Mouse (Mus musculus) heart, postnatal 0 days (tissue): ENCODE data around the gene Pde4d. TPM values are rescaled to one million over a fixed set of nuclear protein-coding genes. Genes with fewer than 3 reads are reported as not detected.
A peak's percentile ranks its signal among the peaks of the same experiment; 100 is the strongest.
"Not testable (repeated sequence)": the region's sequence is repeated elsewhere in the genome, so short reads cannot be mapped to it uniquely, and the experiment has no call there.

Experiments used
- ATAC-seq: fragments of 200-750 bp; cut with Nextera tagmentation; 2 replicates; pipeline ENCODE4 v1.8.0; 2017; ENCODE audit warnings: low read depth, moderate number of reproducible peaks, moderate library complexity; ENCODE audit not compliant: insufficient read depth
- DNase-seq: peaks from one replicate; pipeline ENCODE4 v3.0.0-alpha.2; 2016; ENCODE audit warnings: low spot score
- H3K27ac ChIP-seq: fragments of 300-500 bp; sonication (generic); 2 replicates; pipeline ENCODE4 v1.5.1; 2014; ENCODE audit warnings: low read depth, mild to moderate bottlenecking
- H3K27me3 ChIP-seq: fragments of 300-500 bp; sonication (generic); 2 replicates; pipeline ENCODE4 v1.6.1; 2014; ENCODE audit warnings: low read length, mixed read lengths; ENCODE audit not compliant: control insufficient read depth, insufficient read depth
- H3K36me3 ChIP-seq: fragments of 300-500 bp; sonication (generic); replicated peaks from 2 replicates; pipeline ENCODE4 v1.6.1; 2014; ENCODE audit warnings: low read length, mixed read lengths; ENCODE audit not compliant: control insufficient read depth, insufficient read depth
- H3K4me1 ChIP-seq: fragments of 300-500 bp; sonication (generic); 2 replicates; pipeline ENCODE4 v1.6.1; 2014; ENCODE audit warnings: antibody characterized with exemption; ENCODE audit not compliant: control insufficient read depth, insufficient read depth
- H3K4me2 ChIP-seq: fragments of 300-500 bp; sonication (generic); 2 replicates; pipeline ENCODE4 v1.6.1; 2014; ENCODE audit warnings: low read depth, mild to moderate bottlenecking, low read length, moderate library complexity
- H3K4me3 ChIP-seq: fragments of 300-500 bp; sonication (generic); 2 replicates; pipeline ENCODE4 v1.5.1; 2014; ENCODE audit warnings: low read depth, low read length
- H3K9ac ChIP-seq: fragments of 300-500 bp; sonication (generic); replicated peaks from 2 replicates; pipeline ENCODE4 v1.6.1; 2014; ENCODE audit warnings: low read depth, low read length, mixed read lengths
- H3K9me3 ChIP-seq: fragments of 300-500 bp; sonication (generic); replicated peaks from 2 replicates; pipeline ENCODE4 v1.6.1; 2016; ENCODE audit warnings: low read length; ENCODE audit not compliant: control insufficient read depth
- CTCF ChIP-seq: IDR thresholded peaks from 2 replicates; pipeline ENCODE4 v1.5.1; 2016; ENCODE audit warnings: antibody characterized with exemption, control low read depth, low read depth
- EP300 ChIP-seq: IDR thresholded peaks from 2 replicates; pipeline ENCODE4 v1.6.1; 2016; ENCODE audit warnings: antibody characterized with exemption, low read depth
- WGBS: fragments of 180-500 bp; shearing (Covaris S2); extraction: QIAGEN DNeasy Blood & Tissue Kit; methylation state at CpG from one replicate; pipeline ENCODE4 v1.1.7; 2014; 5-methylcytosine and 5-hydroxymethylcytosine counted together
- polyA plus RNA-seq: library from polyadenylated mRNA; unstranded; fragments of >200 nt; fragmentation: Nextera tagmentation; extraction: Ambion mirVana; gene quantifications from 2 replicates; pipeline ENCODE4 v1.2.1, GENCODE M21; 2015
- total RNA-seq: library from RNA; depleted of rRNA; stranded (reverse); fragments of >200 nt; gene quantifications from 2 replicates; pipeline ENCODE4 v1.2.3, GENCODE M21; 2014; ENCODE audit warnings: low replicate concordance

Gene Pde4d
- total and polyA plus RNA-seq, 2 experiments from 2014 or later = 21.9 to 58.0 TPM

DNA sequence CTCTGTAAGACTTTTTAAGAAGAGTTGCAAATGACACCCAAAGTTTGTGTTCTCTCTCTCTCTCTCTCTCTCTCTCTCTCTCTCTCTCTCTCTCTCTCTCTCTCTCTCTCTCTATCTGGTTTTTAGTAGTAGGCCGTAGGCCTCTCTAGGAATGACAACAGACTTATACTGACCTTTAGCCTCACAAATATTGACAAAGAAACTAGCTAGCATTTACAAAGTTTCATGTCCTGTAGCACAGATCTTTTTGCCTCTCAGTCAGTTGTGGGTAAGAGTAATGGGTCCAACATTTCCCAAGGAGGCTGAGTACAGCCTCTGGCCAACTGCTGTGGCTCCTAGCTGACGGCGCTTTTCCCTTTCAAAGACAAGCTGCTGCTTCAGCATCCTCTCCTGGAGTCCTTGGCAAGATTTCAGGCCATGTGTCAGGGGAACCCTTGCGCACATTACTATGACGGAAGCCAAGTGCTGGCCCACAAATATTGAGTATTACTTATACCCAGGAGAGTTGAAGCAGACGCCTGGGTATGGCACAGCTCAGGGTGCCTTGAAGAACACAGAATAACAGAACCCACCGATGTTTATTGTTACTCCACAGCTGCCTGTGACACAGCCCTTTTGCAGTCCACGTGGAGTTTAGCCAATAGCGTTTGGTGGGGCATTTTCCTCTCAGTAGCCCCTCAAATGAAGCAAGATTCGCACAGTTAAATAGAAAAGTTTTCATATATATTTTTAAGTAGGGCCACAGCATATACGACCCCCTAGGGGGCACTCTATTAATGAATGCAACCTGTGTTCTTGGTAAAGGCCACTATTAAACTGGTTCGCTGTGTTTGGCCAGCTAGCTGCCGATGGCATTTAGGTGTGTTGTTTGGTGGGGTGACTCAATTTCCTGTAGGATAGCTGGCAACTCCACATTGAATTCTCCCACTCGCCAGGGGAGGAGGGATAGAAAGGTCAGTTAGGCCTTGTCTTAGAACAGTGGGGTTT is 1450.0 kb downstream of the Pde4d start:
- H3K9me3 ChIP-seq = no peaks in the 10 kb centered on the region
- no peak overlapping the region for H3K4me2 ChIP-seq
- TF ChIP-seq CTCF = no peak
- no peak for TF ChIP-seq EP300
- no peak for ATAC-seq
- no peaks in the 10 kb centered on the region for H3K36me3 ChIP-seq
- H3K27ac ChIP-seq = no peak overlapping the region
- H3K4me1 ChIP-seq = peaks cover 8% of the 10 kb centered on the region; the same call in 1 of the 2 replicates
- DNase-seq = no peak
- H3K4me3 ChIP-seq = no peak overlapping the region
- H3K9ac ChIP-seq = no peak overlapping the region
- 61% methylated on average over 14 of the region's 14 CpGs for WGBS
- no peaks in the 10 kb centered on the region for H3K27me3 ChIP-seq

DNA sequence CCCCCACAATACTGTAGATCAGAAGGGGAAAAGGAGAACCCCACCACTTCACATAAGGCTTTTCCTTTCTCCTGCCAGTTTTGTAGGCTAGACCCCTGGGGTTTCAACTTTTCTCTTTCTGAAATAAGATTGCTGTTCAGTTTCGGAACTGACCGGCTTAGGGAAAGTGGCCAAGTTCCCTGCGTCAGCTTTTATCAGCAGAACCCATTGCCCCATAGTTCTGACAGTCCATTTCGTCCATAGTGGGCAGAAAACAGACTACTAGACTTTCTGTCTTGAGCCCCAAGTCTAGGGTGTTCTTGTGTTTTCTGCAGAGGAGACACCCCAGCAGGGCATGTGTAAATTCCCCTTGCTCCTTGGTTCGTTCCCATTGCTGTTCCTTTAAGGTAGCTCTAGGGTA is 1452.1 kb downstream of the Pde4d start:
- Histone ChIP-seq H3K9ac (no peak overlapping the region), H3K36me3 (no peaks in the 10 kb centered on the region), H3K27ac (peak overlapping the region; percentile 89; the same call in 1 of the 2 replicates), H3K4me2 (peak overlapping the region; percentile 91), H3K4me1 (peaks cover 20% of the 10 kb centered on the region; the same call in 1 of the 2 replicates), H3K9me3 (no peaks in the 10 kb centered on the region), H3K4me3 (peak overlapping the region; percentile 85; the same call in 1 of the 2 replicates), H3K27me3 (no peaks in the 10 kb centered on the region)
- DNase-seq (no peak), ATAC-seq (no peak)
- WGBS = 47% methylated on average over 5 of the region's 5 CpGs
- TF ChIP-seq EP300 (no peak), CTCF (no peak)

DNA sequence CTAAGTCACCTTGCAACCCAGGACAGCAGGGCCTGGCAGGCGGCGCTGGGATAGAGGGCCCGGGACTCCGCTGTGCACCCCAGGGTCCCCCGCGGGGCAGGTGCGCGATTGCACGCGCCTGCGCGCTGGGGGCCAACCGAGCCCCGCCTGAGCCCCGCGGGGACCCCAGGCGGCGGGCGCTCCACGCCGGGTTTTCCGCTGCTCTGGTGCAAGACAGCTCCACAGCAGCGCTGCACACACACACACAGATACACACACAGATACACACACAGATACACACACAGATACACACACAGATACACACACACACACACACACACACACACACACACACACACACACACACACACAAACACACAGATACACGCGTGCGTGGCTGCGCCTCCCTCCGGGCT is 1452.7 kb downstream of the Pde4d start:
- WGBS = under 1% methylated on average over 28 of the region's 28 CpGs
- ATAC-seq = peak; percentile 72
- not testable (repeated sequence) for H3K27me3 ChIP-seq, H3K36me3 ChIP-seq, DNase-seq, H3K9me3 ChIP-seq
- peak overlapping the region; percentile 89 for H3K27ac ChIP-seq
- peaks cover 25% of the 10 kb centered on the region for H3K4me1 ChIP-seq
- peak overlapping the region; percentile 91 for H3K4me2 ChIP-seq
- peak overlapping the region; percentile 81 for H3K9ac ChIP-seq
- H3K4me3 ChIP-seq = peak overlapping the region; percentile 85

DNA sequence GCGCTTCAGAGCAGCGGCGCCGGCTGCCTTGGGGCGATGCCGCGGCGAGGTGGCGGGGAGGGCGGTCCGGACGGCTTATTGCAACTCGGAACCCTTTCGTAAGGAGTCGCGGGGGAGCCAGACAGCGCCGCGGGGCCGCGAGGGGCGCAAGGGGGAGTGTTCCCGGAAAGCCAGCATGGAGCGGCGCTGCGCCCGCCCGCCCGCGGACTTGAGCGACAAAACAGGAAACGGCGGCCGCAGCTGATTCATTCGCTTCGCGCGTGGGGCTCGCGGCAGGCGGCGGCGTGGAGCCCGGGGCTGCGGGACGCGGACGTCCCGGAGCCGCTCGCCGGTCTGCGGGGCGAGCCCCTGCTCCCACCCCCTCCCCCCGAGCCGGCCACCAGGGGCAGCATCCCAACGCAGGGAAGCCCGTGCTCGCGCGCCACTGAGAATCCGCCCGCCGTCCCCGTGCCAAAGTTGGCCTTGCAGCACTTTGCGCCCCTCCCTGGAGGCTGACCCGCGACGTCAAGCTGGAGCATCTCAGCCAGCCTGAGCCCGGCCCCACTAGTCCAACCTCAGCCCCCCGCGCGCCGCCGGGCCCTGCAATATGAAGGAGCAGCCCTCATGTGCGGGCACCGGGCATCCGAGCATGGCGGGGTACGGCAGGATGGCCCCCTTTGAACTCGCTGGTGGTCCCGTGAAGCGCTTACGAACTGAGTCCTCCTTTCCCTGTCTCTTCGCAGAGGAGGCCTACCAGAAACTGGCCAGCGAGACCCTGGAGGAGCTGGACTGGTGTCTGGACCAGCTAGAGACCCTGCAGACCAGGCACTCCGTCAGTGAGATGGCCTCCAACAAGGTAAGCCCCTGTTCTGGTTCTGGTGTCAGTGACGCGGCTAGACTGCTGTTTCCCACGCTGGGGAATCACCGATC is 1453.4 kb downstream of the Pde4d start:
- TF ChIP-seq EP300 (no peak), CTCF (peak; percentile 52)
- H3K4me1 ChIP-seq = peaks cover 27% of the 10 kb centered on the region
- 1% methylated on average over 83 of the region's 91 CpGs for WGBS
- DNase-seq (peak; percentile 77), ATAC-seq (peak; percentile 79)
- peak overlapping the region; percentile 81 for H3K9ac ChIP-seq
- H3K27ac ChIP-seq = peak overlapping the region; percentile 89
- no peaks in the 10 kb centered on the region for H3K9me3 ChIP-seq
- no peaks in the 10 kb centered on the region for H3K36me3 ChIP-seq
- no peaks in the 10 kb centered on the region for H3K27me3 ChIP-seq
- H3K4me3 ChIP-seq = peak overlapping the region; percentile 85
- H3K4me2 ChIP-seq = peak overlapping the region; percentile 91

DNA sequence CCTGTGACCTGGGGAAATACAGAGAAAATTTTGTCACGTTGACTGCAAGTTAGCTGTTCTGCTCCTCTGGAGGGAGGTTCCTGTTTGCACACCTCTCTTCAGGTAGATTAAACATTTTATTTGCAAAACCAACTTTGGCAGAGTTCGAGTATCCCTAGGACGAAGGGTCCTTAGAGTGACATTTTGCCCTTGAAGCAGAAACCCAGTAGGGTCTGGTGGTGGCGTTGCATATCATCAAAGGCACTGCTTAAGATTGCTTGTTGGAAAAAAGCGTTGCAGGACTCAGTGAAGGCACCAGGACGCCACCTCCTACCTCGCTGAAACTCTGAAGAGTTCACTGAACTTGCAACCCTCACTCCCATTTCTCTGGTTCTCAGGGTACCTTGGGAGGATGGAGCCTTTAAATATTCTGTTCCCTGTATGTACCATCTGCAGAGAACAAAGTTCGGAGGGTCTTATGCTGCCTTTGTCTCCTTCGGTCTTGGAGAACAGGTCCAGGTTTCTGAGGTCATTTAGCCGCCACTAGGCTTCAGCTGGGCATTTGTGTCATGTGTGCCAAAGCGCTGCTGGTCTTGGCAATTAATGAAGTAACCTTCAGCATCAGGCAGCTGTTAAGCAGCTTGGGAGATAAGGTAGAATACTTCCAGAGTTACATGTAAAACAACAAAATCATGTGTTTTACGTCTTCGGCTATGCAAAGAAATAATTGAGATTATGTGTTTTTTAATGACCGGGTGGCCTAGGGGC is 1454.2 kb downstream of the Pde4d start:
- Histone ChIP-seq H3K27me3 (no peaks in the 10 kb centered on the region), H3K4me3 (peak overlapping the region; percentile 85), H3K27ac (peak overlapping the region; percentile 89), H3K9ac (peak overlapping the region; percentile 81), H3K4me2 (peak overlapping the region; percentile 91), H3K4me1 (peaks cover 27% of the 10 kb centered on the region), H3K9me3 (no peaks in the 10 kb centered on the region), H3K36me3 (no peaks in the 10 kb centered on the region)
- 20% methylated on average over 14 of the region's 14 CpGs for WGBS
- DNase-seq (no peak), ATAC-seq (no peak)
- TF ChIP-seq EP300 (no peak), CTCF (no peak)
